Mouse (Mus musculus): Measurements from ENCODE around the gene Selenot. TPM values are rescaled to one million over a fixed set of nuclear protein-coding genes. Genes with fewer than 3 reads are reported as not detected.

Selenot gene
- polyA plus RNA-seq (2015; fragmentation: Nextera tagmentation; extraction: Ambion mirVana): 14.1 and 14.9 TPM in 2 replicates

DNA sequence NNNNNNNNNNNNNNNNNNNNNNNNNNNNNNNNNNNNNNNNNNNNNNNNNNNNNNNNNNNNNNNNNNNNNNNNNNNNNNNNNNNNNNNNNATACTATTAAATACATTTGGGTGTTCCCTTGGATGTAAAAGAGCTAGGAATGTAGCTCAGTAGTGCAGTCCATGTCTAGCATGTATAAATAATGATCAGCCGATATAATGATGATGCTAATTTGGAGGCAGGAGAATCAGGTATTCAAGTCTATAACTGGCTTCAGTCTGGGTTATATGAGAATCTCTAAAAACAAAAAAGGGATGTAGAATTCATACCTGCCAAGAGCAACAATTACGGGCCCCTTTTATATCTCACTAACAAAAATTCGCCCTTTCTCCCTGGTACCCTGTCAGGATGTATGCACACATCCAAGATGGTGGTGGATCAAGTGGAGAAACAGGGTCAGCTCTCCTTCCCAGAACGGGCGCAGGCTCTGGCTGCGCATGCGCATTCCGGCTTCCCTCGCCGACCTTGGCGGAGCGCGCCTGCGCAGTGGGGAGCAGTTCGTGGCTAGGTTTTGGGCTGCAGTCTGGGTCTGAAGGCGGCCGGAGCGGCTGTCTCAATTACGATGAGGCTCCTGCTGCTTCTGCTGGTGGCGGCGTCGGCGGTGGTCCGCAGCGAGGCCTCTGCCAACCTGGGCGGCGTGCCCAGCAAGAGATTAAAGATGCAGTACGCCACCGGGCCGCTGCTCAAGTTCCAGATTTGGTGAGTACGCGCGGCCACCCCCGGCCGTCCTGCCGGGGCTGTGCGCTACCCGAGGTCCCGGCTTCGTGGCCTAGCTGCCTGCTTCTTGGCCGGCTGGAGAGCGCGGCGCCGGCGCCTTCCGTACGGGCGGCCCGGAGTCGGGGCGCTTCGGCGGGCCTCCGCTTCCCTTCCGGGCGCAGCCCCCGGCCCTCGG lies at the start of gene Selenot:
Gene Selenot (plus strand): TSS at position 500 of the 930 bp plus-strand sequence.
- peaks cover 14% of the 10 kb centered on the region for H3K36me3 ChIP-seq
- no peaks in the 10 kb centered on the region for H3K9me3 ChIP-seq

DNA sequence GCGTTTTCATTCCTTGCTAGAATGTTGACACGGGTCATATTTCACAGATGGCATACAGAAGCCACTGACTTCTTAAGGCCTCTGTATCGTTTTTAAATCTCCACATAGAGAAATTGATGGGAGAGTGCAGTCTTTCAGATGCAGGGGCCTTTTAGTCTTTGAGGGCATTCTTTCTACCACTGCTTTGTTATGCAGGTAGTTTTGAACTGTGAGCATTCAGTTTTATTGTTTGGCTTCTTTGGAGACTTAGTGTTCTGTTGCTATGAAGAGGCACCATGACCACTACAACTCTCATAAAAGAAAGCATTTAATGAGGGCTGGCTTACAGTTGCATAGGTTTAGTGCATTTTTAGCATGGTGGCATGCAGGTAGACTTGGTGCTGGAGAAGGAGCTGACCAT lies 39.9 kb upstream of the Selenot start:
- H3K9ac ChIP-seq: no peak overlapping the region
- H3K27me3 ChIP-seq: no peaks in the 10 kb centered on the region
- H3K9me3 ChIP-seq: no peaks in the 10 kb centered on the region
- no peak overlapping the region for H3K27ac ChIP-seq
- H3K4me1 ChIP-seq: no peaks in the 10 kb centered on the region
- H3K4me3 ChIP-seq: no peak overlapping the region
- 90% methylated on average over 3 of the region's 3 CpGs for WGBS
- no peak overlapping the region for H3K4me2 ChIP-seq (replicated peaks)
- no peak for ATAC-seq (ENCODE audit: low FRiP score, low read depth)
- H3K36me3 ChIP-seq: peaks cover 60% of the 10 kb centered on the region

More for the DNA sequence above, at the start of gene Selenot:
- Histone ChIP-seq H3K27ac (peak within 1 kb of the TSS; percentile 99), H3K9ac (peak within 1 kb of the TSS; percentile 97), H3K27me3 (no peaks in the 10 kb centered on the region), H3K4me1 (peaks cover 18% of the 10 kb centered on the region), H3K4me3 (peak within 1 kb of the TSS; percentile 75), H3K4me2 (replicated peaks) (peak within 1 kb of the TSS; percentile 65)
- ATAC-seq (ENCODE audit: low FRiP score, low read depth): peak; percentile 94
- WGBS: 1% methylated on average over 59 of the region's 59 CpGs

DNA sequence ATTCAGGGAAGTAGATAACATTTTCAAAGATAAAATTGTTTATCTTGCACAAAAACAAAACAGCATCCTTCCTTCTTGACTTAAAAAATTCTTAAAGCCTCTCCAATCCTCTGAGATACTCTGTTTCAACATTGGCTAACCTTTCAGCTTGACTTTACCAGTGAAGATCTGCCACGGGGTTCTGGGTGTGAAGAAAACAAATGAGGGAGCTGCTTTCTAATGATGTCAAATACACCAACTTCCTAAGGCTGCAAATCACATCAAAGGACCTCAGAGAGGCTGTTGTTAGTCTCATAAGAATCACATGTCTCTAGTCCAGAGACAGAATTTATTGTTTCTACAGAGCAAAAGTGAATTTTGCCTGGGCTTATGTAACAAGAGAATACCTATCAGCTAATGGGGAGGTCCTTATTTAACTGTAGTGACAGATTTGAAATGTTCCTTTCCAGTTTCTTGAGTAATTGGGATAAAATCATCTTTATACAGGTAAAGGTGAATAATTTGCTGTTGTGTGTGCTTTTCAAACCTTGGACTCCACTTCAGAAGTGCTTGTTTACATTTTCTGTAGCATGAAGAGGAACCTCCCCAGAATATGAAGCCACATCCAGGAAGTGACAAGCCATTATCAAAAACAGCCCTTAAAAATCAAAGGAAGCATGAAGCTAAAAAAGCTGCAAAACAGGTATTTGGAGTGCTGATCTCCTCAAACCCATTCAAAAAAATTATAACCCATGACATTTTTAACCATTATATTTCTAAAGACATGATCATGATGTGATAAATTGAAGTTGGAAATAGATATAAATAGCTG lies 24.2 kb upstream of the Selenot start:
- H3K36me3 ChIP-seq: peaks cover 80% of the 10 kb centered on the region
- H3K27ac ChIP-seq: no peak overlapping the region
- H3K4me2 ChIP-seq (replicated peaks): no peak overlapping the region
- H3K27me3 ChIP-seq: no peaks in the 10 kb centered on the region
- 68% methylated on average over 1 of the region's 1 CpGs for WGBS
- H3K9me3 ChIP-seq: no peaks in the 10 kb centered on the region
- ATAC-seq (ENCODE audit: low FRiP score, low read depth): no peak
- H3K4me1 ChIP-seq: no peaks in the 10 kb centered on the region
- no peak overlapping the region for H3K4me3 ChIP-seq
- no peak overlapping the region for H3K9ac ChIP-seq

DNA sequence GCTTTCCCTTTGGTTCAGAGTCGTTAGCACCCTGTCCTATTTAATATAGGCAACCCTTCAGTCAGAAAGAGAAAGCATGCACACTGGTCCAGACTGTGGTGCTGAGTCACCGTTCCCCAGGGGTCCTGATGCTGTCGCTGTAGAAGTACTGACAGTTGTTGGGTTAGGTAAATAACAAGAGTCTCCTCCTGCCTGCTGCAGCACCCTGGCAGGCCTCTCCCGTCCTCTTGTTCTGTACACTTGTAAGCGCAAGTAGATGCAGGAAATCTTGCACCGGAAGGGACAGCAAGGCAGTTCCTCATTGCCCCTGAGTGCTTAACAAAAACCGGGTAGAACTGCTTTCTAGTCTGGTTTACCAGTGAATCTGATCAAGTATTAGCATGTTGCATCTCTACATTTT lies 19.8 kb upstream of the Selenot start:
- ATAC-seq (ENCODE audit: low FRiP score, low read depth): no peak
- H3K4me3 ChIP-seq: no peak overlapping the region
- no peaks in the 10 kb centered on the region for H3K27me3 ChIP-seq
- H3K9ac ChIP-seq: no peak overlapping the region
- no peaks in the 10 kb centered on the region for H3K4me1 ChIP-seq
- peaks cover 59% of the 10 kb centered on the region for H3K36me3 ChIP-seq
- no peaks in the 10 kb centered on the region for H3K9me3 ChIP-seq
- WGBS: 87% methylated on average over 7 of the region's 7 CpGs
- H3K4me2 ChIP-seq (replicated peaks): no peak overlapping the region
- H3K27ac ChIP-seq: no peak overlapping the region

DNA sequence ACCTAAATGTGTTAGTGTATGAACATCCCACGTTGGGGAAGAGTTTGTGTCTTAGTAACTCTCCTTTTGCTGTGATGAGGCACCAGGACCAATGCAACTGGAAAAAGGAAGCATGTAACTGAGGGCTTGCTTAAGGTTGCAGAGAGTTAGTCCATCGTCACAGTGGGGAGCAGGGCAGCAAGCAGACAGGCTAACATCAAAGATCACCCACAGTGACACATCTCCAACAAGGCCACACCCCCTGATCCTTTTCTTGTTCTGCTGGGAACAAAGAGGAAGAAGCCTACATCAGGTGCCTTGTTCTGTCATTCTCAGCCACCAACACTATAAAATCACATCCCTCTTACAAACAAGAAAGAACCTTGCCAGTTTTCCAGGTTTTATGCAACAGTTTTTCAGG lies 16.5 kb upstream of the Selenot start:
- H3K4me1 ChIP-seq: no peaks in the 10 kb centered on the region
- H3K9ac ChIP-seq: no peak overlapping the region
- H3K9me3 ChIP-seq: 0 out of 2 replicates have a peak, but pooled peaks cover 4% of the 10 kb centered on the region
- ATAC-seq (ENCODE audit: low FRiP score, low read depth): no peak
- no peak overlapping the region for H3K27ac ChIP-seq
- H3K27me3 ChIP-seq: no peaks in the 10 kb centered on the region
- peaks cover 30% of the 10 kb centered on the region for H3K36me3 ChIP-seq
- WGBS: 42% methylated on average over 2 of the region's 2 CpGs
- no peak overlapping the region for H3K4me3 ChIP-seq
- H3K4me2 ChIP-seq (replicated peaks): no peak overlapping the region

DNA sequence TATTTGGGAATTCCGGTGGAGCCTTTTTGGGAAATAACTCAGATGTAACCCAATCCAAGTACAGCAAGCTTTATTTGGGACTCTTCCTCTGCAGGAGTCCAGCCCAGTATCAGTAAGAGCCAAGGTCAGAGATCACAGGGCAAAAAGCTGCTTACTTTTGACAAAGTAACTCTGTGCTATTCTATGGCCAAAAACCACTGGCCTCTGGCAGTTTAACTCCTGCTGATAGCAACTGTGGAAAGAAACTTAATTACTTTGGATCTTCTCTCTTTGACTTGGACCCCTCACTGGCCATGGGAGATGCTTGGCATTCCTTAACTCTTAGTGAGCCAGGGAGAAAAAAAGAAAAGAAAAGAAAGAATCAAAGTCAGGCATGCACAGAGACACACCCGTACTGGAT lies 15.0 kb upstream of the Selenot start:
- Histone ChIP-seq H3K27ac (no peak overlapping the region), H3K9ac (no peak overlapping the region), H3K4me3 (no peak overlapping the region), H3K36me3 (peaks cover 15% of the 10 kb centered on the region), H3K4me2 (replicated peaks) (no peak overlapping the region), H3K27me3 (no peaks in the 10 kb centered on the region), H3K4me1 (no peaks in the 10 kb centered on the region), H3K9me3 (0 out of 2 replicates have a peak, but pooled peaks cover 4% of the 10 kb centered on the region)
- WGBS: 64% methylated on average over 2 of the region's 2 CpGs
- no peak for ATAC-seq (ENCODE audit: low FRiP score, low read depth)

DNA sequence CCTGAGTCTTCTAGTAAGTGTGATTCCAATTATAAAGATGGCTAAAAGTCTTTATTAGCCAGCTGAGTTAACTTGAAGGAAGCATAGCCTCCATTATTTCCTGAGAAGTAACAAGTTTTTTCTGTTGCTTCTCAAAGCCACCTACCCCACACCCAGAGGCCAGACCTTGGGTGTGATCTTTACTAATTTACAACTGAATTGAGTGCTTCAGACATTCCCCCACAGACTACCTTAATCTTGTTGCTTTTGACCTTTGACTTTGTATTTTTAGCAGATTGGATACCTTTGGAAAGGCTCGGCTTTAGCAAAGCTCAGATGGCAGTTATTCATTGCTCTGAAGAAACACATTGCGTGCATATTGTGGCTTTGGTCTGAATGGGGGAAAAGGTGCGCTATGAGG lies 5.6 kb upstream of the Selenot start:
- Histone ChIP-seq H3K36me3 (no peaks in the 10 kb centered on the region), H3K27ac (no peak overlapping the region), H3K4me3 (no peak overlapping the region), H3K4me1 (no peaks in the 10 kb centered on the region), H3K9me3 (no peaks in the 10 kb centered on the region), H3K4me2 (replicated peaks) (no peak overlapping the region), H3K27me3 (no peaks in the 10 kb centered on the region), H3K9ac (no peak overlapping the region)
- ATAC-seq (ENCODE audit: low FRiP score, low read depth): no peak
- WGBS: 65% methylated on average over 3 of the region's 3 CpGs

DNA sequence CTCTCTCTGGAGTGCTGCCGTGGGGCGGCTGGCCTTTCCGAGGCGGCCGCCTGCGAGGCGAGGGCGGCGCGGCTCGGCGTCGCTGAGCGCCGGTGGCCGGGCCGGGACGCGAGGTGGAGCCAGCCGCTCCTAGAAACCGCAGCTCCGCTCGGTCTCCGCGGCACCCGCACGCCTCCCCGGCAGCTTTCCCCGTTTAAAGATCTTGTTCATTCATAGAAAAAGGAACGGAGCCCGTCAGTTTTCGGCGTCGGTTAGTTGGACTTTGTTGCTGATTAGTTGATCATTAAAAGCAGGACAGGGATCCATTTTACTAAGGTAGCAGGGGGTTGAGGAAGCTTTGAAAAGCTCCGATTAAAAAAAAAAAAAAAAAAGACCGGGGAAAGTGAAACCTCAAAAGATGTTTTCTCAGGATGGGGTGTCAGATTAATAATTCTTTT lies 649 bp downstream of the Selenot start:
- Histone ChIP-seq H3K4me3 (peak overlapping the region; percentile 75), H3K9ac (peak overlapping the region; percentile 97), H3K4me1 (peaks cover 22% of the 10 kb centered on the region), H3K27me3 (no peaks in the 10 kb centered on the region), H3K36me3 (peaks cover 14% of the 10 kb centered on the region), H3K27ac (peak overlapping the region; percentile 99), H3K9me3 (no peaks in the 10 kb centered on the region), H3K4me2 (replicated peaks) (peak overlapping the region; percentile 65)
- ATAC-seq (ENCODE audit: low FRiP score, low read depth): peak; percentile 60
- 0% methylated on average over 29 of the region's 36 CpGs for WGBS

GRCm38 (mm10) chr3:58577506-58578050 lies 1.1 kb downstream of the Selenot start:
- peak overlapping the region; percentile 97 for H3K9ac ChIP-seq
- no peaks in the 10 kb centered on the region for H3K27me3 ChIP-seq

DNA sequence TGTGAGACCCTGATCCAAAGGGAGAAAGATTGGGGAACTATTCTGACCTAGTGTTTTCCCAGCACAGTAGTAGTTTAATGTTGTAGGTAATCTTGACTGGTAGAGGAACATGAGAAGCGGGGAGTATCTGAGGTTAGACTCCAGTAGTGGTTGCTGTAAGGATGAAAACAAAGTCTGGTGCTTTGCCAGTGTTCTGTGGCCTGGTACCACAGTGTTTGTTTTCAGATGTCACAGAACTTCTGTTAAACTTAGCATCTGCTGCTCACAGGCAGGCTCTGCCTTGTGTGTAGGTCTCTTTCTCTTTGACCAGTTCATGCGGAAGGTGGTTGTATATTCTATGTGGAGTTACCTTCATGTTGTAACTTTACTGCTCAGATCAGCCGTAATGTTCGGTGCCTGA lies 5.1 kb downstream of the Selenot start:
- ATAC-seq (ENCODE audit: low FRiP score, low read depth): no peak
- no peak overlapping the region for H3K4me3 ChIP-seq
- H3K27ac ChIP-seq: no peak overlapping the region
- H3K36me3 ChIP-seq: peaks cover 22% of the 10 kb centered on the region
- H3K4me1 ChIP-seq: peaks cover 22% of the 10 kb centered on the region
- no peak overlapping the region for H3K9ac ChIP-seq
- WGBS: 86% methylated on average over 4 of the region's 4 CpGs
- no peaks in the 10 kb centered on the region for H3K27me3 ChIP-seq
- H3K4me2 ChIP-seq (replicated peaks): no peak overlapping the region
- H3K9me3 ChIP-seq: no peaks in the 10 kb centered on the region

More at GRCm38 (mm10) chr3:58577506-58578050, 1.1 kb downstream of the Selenot start:
- Histone ChIP-seq H3K4me1 (peaks cover 22% of the 10 kb centered on the region), H3K4me2 (replicated peaks) (peak overlapping the region; percentile 65), H3K27ac (peak overlapping the region; percentile 99; the same call in 1 of the 2 replicates), H3K36me3 (peaks cover 14% of the 10 kb centered on the region), H3K4me3 (peak overlapping the region; percentile 75), H3K9me3 (no peaks in the 10 kb centered on the region)
- 12% methylated on average over 8 of the region's 8 CpGs for WGBS
- ATAC-seq (ENCODE audit: low FRiP score, low read depth): no peak

- no peaks in the 10 kb centered on the region for H3K9me3 ChIP-seq
- H3K27me3 ChIP-seq: no peaks in the 10 kb centered on the region
- H3K36me3 ChIP-seq: peaks cover 29% of the 10 kb centered on the region
- no peak overlapping the region for H3K4me2 ChIP-seq (replicated peaks)
- H3K27ac ChIP-seq: no peak overlapping the region
- no peak overlapping the region for H3K4me3 ChIP-seq
- no peak overlapping the region for H3K9ac ChIP-seq
- 81% methylated on average over 5 of the region's 5 CpGs for WGBS
- H3K4me1 ChIP-seq: peaks cover 22% of the 10 kb centered on the region
- ATAC-seq (ENCODE audit: low FRiP score, low read depth): no peak
Measured at GRCm38 (mm10) chr3:58582297-58582696, 5.9 kb downstream of the Selenot start.
